Mouse (Mus musculus): ENCODE results near the gene Emc10. TPM values are rescaled to one million over a fixed set of nuclear protein-coding genes. Genes with fewer than 3 reads are reported as not detected.

The Emc10 gene
- polyA plus RNA-seq, 1 experiment from 2014 or later, result 138 TPM

DNA sequence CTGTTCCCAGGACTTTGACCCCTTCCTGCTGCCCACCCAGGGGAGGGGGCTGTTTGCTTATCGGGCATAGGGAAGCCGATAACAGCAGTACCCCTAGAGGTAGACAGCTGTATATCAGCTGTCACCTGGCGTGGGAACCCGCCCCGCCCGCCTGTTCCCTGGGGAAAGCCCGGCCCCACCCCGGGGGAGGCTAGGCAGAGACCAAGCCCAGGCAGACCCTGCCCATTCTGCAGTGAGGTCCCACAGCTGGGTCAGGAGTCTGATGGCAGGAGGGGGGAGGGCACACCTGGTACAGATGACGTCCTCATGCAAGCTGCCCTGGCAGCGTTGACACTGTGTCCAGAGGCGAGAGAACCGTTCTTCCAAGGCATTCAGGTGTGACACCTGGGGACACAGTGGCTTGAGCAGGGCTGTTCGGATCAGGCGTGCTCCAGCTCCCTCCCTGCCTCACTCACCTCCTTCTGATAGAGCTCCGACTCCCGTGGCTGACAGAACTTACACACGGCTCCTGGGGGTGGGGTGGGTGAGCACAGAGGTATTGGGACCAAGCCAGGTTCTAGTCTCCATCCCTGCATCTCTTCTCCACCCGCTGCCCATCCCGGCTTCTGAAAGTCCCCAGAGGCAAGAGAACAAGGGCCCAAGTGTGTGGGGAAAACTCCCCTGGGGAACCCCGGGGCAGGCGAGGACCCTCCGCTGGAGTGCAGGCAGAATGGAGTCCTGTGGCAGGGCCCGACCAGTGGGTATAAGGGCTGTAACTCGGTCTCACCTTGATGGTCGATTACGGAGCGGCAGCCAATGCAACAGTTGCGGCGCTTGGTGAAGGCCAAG lies 36.8 kb upstream of the Emc10 start:
- Histone ChIP-seq H3K4me3 (no peak overlapping the region), H3K4me1 (peaks cover under 1% of the 10 kb centered on the region), H3K9ac (replicated peaks) (no peak overlapping the region), H3K9me3 (no peaks in the 10 kb centered on the region), H3K36me3 (0 out of 2 replicates have a peak, but pooled peaks cover under 1% of the 10 kb centered on the region), H3K27me3 (no peaks in the 10 kb centered on the region), H3K27ac (replicated peaks) (no peak overlapping the region), H3K4me2 (replicated peaks) (no peak overlapping the region)
- ATAC-seq (replicated peaks), result no peak
- WGBS, result 88% methylated on average over 29 of the region's 29 CpGs

DNA sequence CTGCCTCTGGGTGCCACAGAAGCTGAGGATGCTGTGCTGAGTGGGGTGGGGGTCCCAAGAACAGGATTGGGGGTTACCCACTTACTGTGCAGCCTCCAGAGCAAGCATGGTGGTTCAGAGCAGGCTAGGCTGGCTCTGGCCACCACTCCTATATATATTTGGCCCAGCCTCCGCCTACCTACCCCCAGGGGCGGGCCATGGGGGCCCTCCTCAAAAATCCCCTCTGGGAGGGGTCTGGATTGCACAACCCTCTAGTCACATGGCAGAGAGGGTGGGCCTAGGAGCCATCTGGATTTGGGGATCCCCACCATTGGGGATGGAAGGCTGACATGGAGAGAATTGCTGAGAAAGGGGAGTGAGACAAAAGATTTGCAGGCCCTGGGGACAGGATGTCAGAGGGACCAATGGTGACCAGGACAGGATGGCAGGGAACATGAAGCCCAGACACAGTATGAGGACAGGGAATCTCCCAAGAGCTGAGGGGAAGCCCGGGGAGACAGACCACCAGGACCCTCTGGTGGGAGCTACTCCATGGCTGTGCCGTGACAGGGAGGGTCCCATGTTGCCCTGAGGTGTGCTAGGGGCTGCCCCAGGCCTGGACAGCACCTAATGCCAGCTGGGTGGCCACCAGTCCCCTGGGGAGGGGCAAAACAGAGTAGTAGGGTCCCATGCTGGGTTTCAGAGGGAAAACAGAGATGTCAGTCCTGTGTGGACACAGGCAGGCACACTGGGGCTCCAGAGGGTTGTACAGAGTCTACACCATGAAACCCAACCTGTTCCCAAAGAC lies 35.8 kb upstream of the Emc10 start, which contains the start of gene Spib:
TSS of gene Spib (minus strand) at position 126 of the 787 bp plus-strand sequence.
- Histone ChIP-seq H3K4me3 (no peak within 1 kb of the TSS), H3K4me1 (peaks cover 6% of the 10 kb centered on the region), H3K9ac (replicated peaks) (no peak within 1 kb of the TSS), H3K36me3 (no peaks in the 10 kb centered on the region), H3K27ac (replicated peaks) (no peak within 1 kb of the TSS), H3K9me3 (no peaks in the 10 kb centered on the region), H3K4me2 (replicated peaks) (no peak within 1 kb of the TSS), H3K27me3 (no peaks in the 10 kb centered on the region)
- no peak for ATAC-seq (replicated peaks)
- WGBS, result 88% methylated on average over 4 of the region's 4 CpGs

- Histone ChIP-seq H3K27me3 (no peaks in the 10 kb centered on the region), H3K9ac (replicated peaks) (no peak overlapping the region), H3K27ac (replicated peaks) (no peak overlapping the region), H3K4me1 (peaks cover 6% of the 10 kb centered on the region), H3K4me2 (replicated peaks) (no peak overlapping the region), H3K4me3 (no peak overlapping the region), H3K36me3 (no peaks in the 10 kb centered on the region), H3K9me3 (no peaks in the 10 kb centered on the region)
- 63% methylated on average over 5 of the region's 5 CpGs for whole genome bisulfite sequencing
- no peak for ATAC-seq (replicated peaks)
These were observed 34.9 kb upstream of the Emc10 start for GRCm38 (mm10) chr7:44531207-44531606.

GRCm38 (mm10) chr7:44530507-44530906 lies 34.2 kb upstream of the Emc10 start:
- Histone ChIP-seq H3K4me1 (peaks cover 7% of the 10 kb centered on the region), H3K4me3 (no peak overlapping the region), H3K9me3 (no peaks in the 10 kb centered on the region), H3K36me3 (no peaks in the 10 kb centered on the region), H3K27me3 (no peaks in the 10 kb centered on the region), H3K27ac (replicated peaks) (no peak overlapping the region), H3K4me2 (replicated peaks) (no peak overlapping the region), H3K9ac (replicated peaks) (no peak overlapping the region)
- WGBS, result 82% methylated on average over 3 of the region's 3 CpGs
- no peak for ATAC-seq (replicated peaks)

- Histone ChIP-seq H3K9me3 (no peaks in the 10 kb centered on the region), H3K27ac (replicated peaks) (no peak overlapping the region), H3K4me3 (no peak overlapping the region), H3K9ac (replicated peaks) (no peak overlapping the region), H3K4me2 (replicated peaks) (no peak overlapping the region), H3K4me1 (peaks cover 16% of the 10 kb centered on the region), H3K27me3 (no peaks in the 10 kb centered on the region), H3K36me3 (no peaks in the 10 kb centered on the region)
- no peak for ATAC-seq (replicated peaks)
- WGBS, result 72% methylated on average over 5 of the region's 5 CpGs
These were observed 33.2 kb upstream of the Emc10 start for GRCm38 (mm10) chr7:44529518-44529917.

- Histone ChIP-seq H3K4me2 (replicated peaks) (peak overlapping the region; percentile 80), H3K4me3 (peak overlapping the region; percentile 38), H3K4me1 (peaks cover 16% of the 10 kb centered on the region), H3K27me3 (peaks cover 9% of the 10 kb centered on the region; the same call in 1 of the 2 replicates), H3K9me3 (no peaks in the 10 kb centered on the region), H3K36me3 (no peaks in the 10 kb centered on the region), H3K9ac (replicated peaks) (peak overlapping the region; percentile 51), H3K27ac (replicated peaks) (no peak overlapping the region)
- peak; percentile 64; the same call in 1 of the 2 replicates for ATAC-seq (replicated peaks)
- WGBS, result 6% methylated on average over 40 of the region's 40 CpGs
These were observed 31.4 kb upstream of the Emc10 start for GRCm38 (mm10) chr7:44527483-44528398.

- H3K9me3 ChIP-seq, result no peaks in the 10 kb centered on the region
- no peak overlapping the region for H3K4me3 ChIP-seq
- no peak overlapping the region for H3K27ac ChIP-seq (replicated peaks)
- H3K36me3 ChIP-seq, result no peaks in the 10 kb centered on the region
- peaks cover 19% of the 10 kb centered on the region for H3K4me1 ChIP-seq
- WGBS, result 91% methylated on average over 14 of the region's 14 CpGs
- H3K27me3 ChIP-seq, result peaks cover 14% of the 10 kb centered on the region; the same call in 1 of the 2 replicates
- ATAC-seq (replicated peaks), result no peak
- H3K4me2 ChIP-seq (replicated peaks), result no peak overlapping the region
- H3K9ac ChIP-seq (replicated peaks), result no peak overlapping the region
These were observed 30.3 kb upstream of the Emc10 start for GRCm38 (mm10) chr7:44526414-44527154.

DNA sequence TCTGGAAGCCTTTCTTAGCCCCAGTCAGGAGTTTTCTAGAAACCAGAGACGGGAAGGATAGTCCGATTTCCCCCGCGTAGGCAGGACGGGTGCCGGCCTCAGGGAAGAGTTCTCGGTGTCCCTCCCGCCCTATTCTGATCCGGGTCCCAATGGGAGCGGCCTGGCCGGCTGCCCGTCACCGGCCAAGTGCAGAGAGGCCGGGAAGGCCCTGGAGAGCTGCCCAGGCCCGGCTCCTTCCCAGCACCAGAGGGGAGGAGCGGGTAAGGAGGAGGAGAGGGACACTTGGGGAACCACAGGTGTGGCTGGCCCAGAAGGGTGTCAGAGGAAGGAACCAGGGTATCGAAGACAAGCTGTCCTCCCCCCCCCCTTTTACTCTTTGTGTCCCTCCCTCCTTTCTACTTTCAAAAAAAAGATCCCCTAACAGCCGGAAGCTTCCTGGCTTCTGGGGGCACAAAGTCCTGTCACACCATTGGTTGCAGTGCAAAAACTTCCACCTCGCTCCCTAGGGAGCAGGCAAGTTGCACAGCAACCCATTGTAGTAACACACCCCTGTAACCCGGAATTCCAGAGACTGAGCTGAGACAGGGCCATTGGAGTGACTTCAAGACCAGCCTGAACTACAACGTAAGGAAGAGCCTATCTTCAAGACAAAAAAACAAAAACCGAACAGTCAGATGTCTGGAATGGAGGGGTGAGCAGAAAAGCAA lies 28.9 kb upstream of the Emc10 start:
- Histone ChIP-seq H3K4me2 (replicated peaks) (peak overlapping the region; percentile 15), H3K4me3 (no peak overlapping the region), H3K36me3 (no peaks in the 10 kb centered on the region), H3K4me1 (peaks cover 21% of the 10 kb centered on the region), H3K27me3 (peaks cover 15% of the 10 kb centered on the region; the same call in 1 of the 2 replicates), H3K9ac (replicated peaks) (0 out of 2 replicates have a peak overlapping the region, but pooled peaks have one; percentile 1), H3K9me3 (no peaks in the 10 kb centered on the region), H3K27ac (replicated peaks) (no peak overlapping the region)
- no peak for ATAC-seq (replicated peaks)
- 16% methylated on average over 15 of the region's 22 CpGs for WGBS

- Histone ChIP-seq H3K4me2 (replicated peaks) (peak within 1 kb of the TSS; percentile 15), H3K4me1 (peaks cover 21% of the 10 kb centered on the region), H3K36me3 (no peaks in the 10 kb centered on the region), H3K9me3 (no peaks in the 10 kb centered on the region), H3K9ac (replicated peaks) (0 out of 2 replicates have a peak within 1 kb of the TSS, but pooled peaks have one; percentile 1), H3K4me3 (no peak within 1 kb of the TSS), H3K27me3 (peaks cover 15% of the 10 kb centered on the region; the same call in 1 of the 2 replicates), H3K27ac (replicated peaks) (no peak within 1 kb of the TSS)
- 39% methylated on average over 12 of the region's 12 CpGs for WGBS
- ATAC-seq (replicated peaks), result no peak
These were observed 28.2 kb upstream of the Emc10 start, which contains the start of gene Mybpc2 for GRCm38 (mm10) chr7:44524502-44524901. Mybpc2 (minus strand) TSS chr7:44524656.

DNA sequence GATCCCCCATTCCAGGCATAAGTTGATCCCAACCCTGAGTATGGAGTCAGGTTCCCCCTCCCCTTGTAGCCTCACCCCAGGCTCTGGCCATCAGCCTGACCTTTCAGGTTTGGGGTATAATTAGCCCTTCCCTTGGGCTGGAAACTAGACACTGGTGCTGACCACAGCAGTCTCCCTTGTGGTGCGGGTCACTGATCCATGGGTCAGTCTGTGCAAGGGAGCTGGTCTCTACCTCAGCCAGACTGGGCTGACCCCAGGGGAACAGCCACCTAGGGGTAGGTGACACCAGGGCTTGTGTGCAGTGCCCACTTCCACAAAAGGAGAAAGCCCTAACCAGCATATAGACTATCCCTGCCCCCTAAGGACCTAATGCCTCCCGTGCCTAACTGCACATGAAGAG lies 26.7 kb upstream of the Emc10 start:
- Histone ChIP-seq H3K36me3 (no peaks in the 10 kb centered on the region), H3K27ac (replicated peaks) (no peak overlapping the region), H3K9me3 (no peaks in the 10 kb centered on the region), H3K9ac (replicated peaks) (no peak overlapping the region), H3K4me1 (peaks cover 20% of the 10 kb centered on the region), H3K27me3 (peaks cover 15% of the 10 kb centered on the region; the same call in 1 of the 2 replicates), H3K4me2 (replicated peaks) (no peak overlapping the region), H3K4me3 (no peak overlapping the region)
- ATAC-seq (replicated peaks), result no peak
- 81% methylated on average over 2 of the region's 2 CpGs for WGBS
